ENCODE assay signal across 23 mouse cellular contexts in genomic region chr10:122561924-122562323, GRCm38 (mm10).
DNase-seq lines count a peak whose midpoint lies in the region; ATAC-seq and TF ChIP-seq lines count a peak whose summit lies in the region.
"Had no signal": no experiment of that assay in that cellular context is flagged by ENCODE, and none has a peak within 500 bp of the region (broad histone marks: within the 10 kb centered on the region; RNA-seq: fewer than 3 reads in every experiment).

No protein-coding gene starts in this region.

- no peak overlapping the region for H3K4me3 ChIP-seq in liver, embryonic 11.5 days (ENCODE audit: low read depth, low read length)
- H3K4me3 ChIP-seq in liver, postnatal 0 days (ENCODE audit: low read depth, low read length) = no peak overlapping the region
- H3K4me3 ChIP-seq: forebrain, embryonic 10.5 days; forebrain, embryonic 13.5 days; heart, adult 2 months; heart, embryonic 10.5 days; heart, embryonic 13.5 days; hindbrain, embryonic 12.5 days; hindbrain, embryonic 15.5 days had no signal

- H3K4me1 ChIP-seq in liver, embryonic 11.5 days (replicated peaks; ENCODE audit: control insufficient read depth, insufficient read depth, low read length) = no peaks in the 10 kb centered on the region
- no peaks in the 10 kb centered on the region for H3K4me1 ChIP-seq in liver, postnatal 0 days (ENCODE audit: insufficient read depth)
- H3K4me1 ChIP-seq: forebrain, embryonic 13.5 days; heart, embryonic 10.5 days; heart, embryonic 13.5 days; hindbrain, embryonic 15.5 days had no signal

- DNase-seq in adrenal gland, postnatal 14 days = peak; percentile 11
- DNase-seq in adrenal gland, adult 8-10 months = no peak
- DNase-seq in liver, embryonic 11.5 days (ENCODE audit: low spot score) = peak; percentile 12
- no peak for DNase-seq in liver
- no peak for DNase-seq in liver, postnatal 0 days
- DNase-seq in retina, postnatal 1 day = peak; percentile 76
- no peak for DNase-seq in gastrocnemius, postnatal 10 days
- DNase-seq in urinary bladder, adult 2 months (ENCODE audit: low spot score) = no peak
- DNase-seq: adrenal gland, postnatal 10 days; cerebellum, adult 18-20 months; cerebellum, adult 9-10 months; cerebellum, postnatal 14 days; gastrocnemius, postnatal 14 days; heart, adult 2 months; heart, postnatal 14 days had no signal

- no peak overlapping the region for H3K27ac ChIP-seq in liver, embryonic 11.5 days (ENCODE audit: low read depth, low read length)
- peak overlapping the region; percentile 41; the same call in 1 of the 2 replicates for H3K27ac ChIP-seq in liver, postnatal 0 days (ENCODE audit: low read depth)
- H3K27ac ChIP-seq: forebrain, embryonic 10.5 days; forebrain, embryonic 13.5 days; heart, adult 2 months; heart, embryonic 10.5 days; heart, embryonic 13.5 days; hindbrain, embryonic 12.5 days; hindbrain, embryonic 15.5 days had no signal

- TF ChIP-seq EP300 in liver, postnatal 0 days (IDR thresholded peaks at IDR 0.05; ENCODE audit: low read depth) = no peak

- no peaks in the 10 kb centered on the region for H3K27me3 ChIP-seq in liver, embryonic 11.5 days (replicated peaks; ENCODE audit: control insufficient read depth, insufficient read depth, low read length)
- no peaks in the 10 kb centered on the region for H3K27me3 ChIP-seq in liver, postnatal 0 days (ENCODE audit: insufficient read depth, low read length)
- H3K27me3 ChIP-seq: forebrain, embryonic 13.5 days; heart, embryonic 13.5 days; hindbrain, embryonic 12.5 days; hindbrain, embryonic 15.5 days had no signal

- no peak overlapping the region for H3K9ac ChIP-seq in liver, embryonic 11.5 days (ENCODE audit: low read depth, low read length)
- no peak overlapping the region for H3K9ac ChIP-seq in liver, postnatal 0 days (replicated peaks)
- H3K9ac ChIP-seq: forebrain, embryonic 13.5 days; heart, embryonic 13.5 days; hindbrain, embryonic 12.5 days; hindbrain, embryonic 15.5 days had no signal

- no peak for TF ChIP-seq CTCF in liver, postnatal 0 days (IDR thresholded peaks at IDR 0.05; ENCODE audit: low read depth)

- ATAC-seq in liver, embryonic 11.5 days (replicated peaks; ENCODE audit: low FRiP score) = no peak
- ATAC-seq in liver, postnatal 0 days = no peak
- ATAC-seq: activated CD4-positive, CD25-positive, alpha-beta regulatory T cell, adult 4 months; forebrain, embryonic 13.5 days; forebrain, embryonic 16.5 days had no signal

- 80% methylated on average over 3 of the region's 3 CpGs for WGBS in liver, embryonic 11.5 days
- 63% methylated on average over 3 of the region's 3 CpGs for WGBS in liver, postnatal 0 days (ENCODE audit: insufficient replicate concordance)

- H3K9me3 ChIP-seq in liver, embryonic 11.5 days (ENCODE audit: control insufficient read depth, low read length) = no peaks in the 10 kb centered on the region
- H3K9me3 ChIP-seq in liver, postnatal 0 days (ENCODE audit: low read length) = no peaks in the 10 kb centered on the region
- H3K9me3 ChIP-seq: forebrain, embryonic 10.5 days; forebrain, embryonic 13.5 days; heart, embryonic 10.5 days; heart, embryonic 13.5 days; hindbrain, embryonic 12.5 days; hindbrain, embryonic 15.5 days had no signal

- no peak overlapping the region for H3K4me2 ChIP-seq in liver, embryonic 11.5 days
- H3K4me2 ChIP-seq in liver, postnatal 0 days (ENCODE audit: low read depth, low read length) = no peak overlapping the region; the same call in 1 of the 2 replicates
- H3K4me2 ChIP-seq: forebrain, embryonic 13.5 days; heart, embryonic 13.5 days; hindbrain, embryonic 12.5 days; hindbrain, embryonic 15.5 days had no signal

- no peaks in the 10 kb centered on the region for H3K36me3 ChIP-seq in liver, embryonic 11.5 days (ENCODE audit: control insufficient read depth, insufficient read depth, low read length)
- no peaks in the 10 kb centered on the region for H3K36me3 ChIP-seq in liver, postnatal 0 days (replicated peaks; ENCODE audit: insufficient read depth, low read length)
- H3K36me3 ChIP-seq: forebrain, embryonic 10.5 days; heart, embryonic 10.5 days; heart, embryonic 13.5 days; hindbrain, embryonic 12.5 days; hindbrain, embryonic 15.5 days had no signal

Comparison
In these comparisons a context has a peak if more than half of its experiments do, and no peak if none do; other contexts are left out.
1. DNase-seq: peak in adrenal gland, postnatal 14 days (single experiment), liver, embryonic 11.5 days (single experiment) and retina, postnatal 1 day (single experiment); none in adrenal gland, adult 8-10 months (single experiment), liver (single experiment), liver, postnatal 0 days (single experiment), gastrocnemius, postnatal 10 days (single experiment) and urinary bladder, adult 2 months (single experiment).